Mouse (Mus musculus) urinary bladder, postnatal 0 days (tissue): Measurements from ENCODE around the gene Gm5485. TPM values are rescaled to one million over a fixed set of nuclear protein-coding genes. Genes with fewer than 3 reads are reported as not detected.

Experiments used
- polyA plus RNA-seq: library from polyadenylated mRNA; unstranded; fragments of >200 nt; fragmentation: Nextera tagmentation; extraction: Ambion mirVana; gene quantifications from 2 replicates; pipeline ENCODE4 v1.2.1, GENCODE M21; 2015

The Gm5485 gene
- polyA plus RNA-seq: not detected in 2 replicates

DNA sequence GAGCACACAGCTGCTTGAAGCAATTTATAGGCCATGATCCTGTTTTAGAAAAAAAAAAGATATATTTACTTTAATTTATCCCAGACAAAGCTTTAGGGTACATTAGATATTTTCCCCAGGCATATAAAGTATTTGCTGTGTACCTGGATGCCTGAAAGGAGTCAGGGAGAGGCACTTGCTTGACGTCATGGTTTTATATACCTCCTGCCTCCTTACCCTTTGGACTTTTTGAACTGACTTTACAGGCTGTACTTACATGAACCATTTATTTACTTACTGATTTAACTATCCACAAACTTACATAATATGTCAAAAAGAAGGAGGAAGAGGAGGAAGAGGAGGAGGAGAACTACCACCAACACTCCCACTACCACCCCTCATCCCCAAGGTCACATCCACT, at the start of gene Gm5485:
Gene Gm5485 (minus strand): TSS at position 171 of the 400 bp plus-strand sequence.

DNA sequence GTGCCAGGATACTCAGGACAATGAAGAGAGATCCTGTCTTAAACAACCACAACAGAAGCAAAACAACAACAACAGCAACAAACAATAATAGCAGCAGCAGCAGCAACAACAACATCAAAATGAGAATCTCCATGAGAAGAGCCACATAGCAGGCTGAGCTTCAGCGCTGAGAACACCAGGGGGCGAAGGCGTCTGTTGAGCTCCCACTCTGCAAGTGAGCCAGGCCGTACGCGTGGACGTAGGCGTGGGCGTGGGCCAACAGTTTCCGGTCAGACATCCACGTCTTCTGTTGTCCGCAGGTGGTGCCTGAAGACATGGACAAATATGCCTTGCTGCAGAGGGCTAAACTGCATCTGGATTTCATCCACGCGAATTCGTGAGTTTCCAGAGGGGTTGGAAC, 18.8 kb upstream of the Gm5485 start, which contains the start of gene Morc1:
Gene Morc1 (plus strand): TSS at position 211 of the 400 bp plus-strand sequence.

Other genes starting within 250 kb of the Gm5485 start
- gene Dppa4, start 128.7 kb downstream of the Gm5485 start, polyA plus RNA-seq: not detected in 2 replicates
- gene Dppa2, start 108.5 kb downstream of the Gm5485 start, polyA plus RNA-seq: not detected in 2 replicates
- 0.11 and 0.17 TPM in 2 replicates for gene Morc1, start 18.8 kb upstream of the Gm5485 start, polyA plus RNA-seq